Mouse (Mus musculus): ENCODE data around the gene Skp1a. TPM values are rescaled to one million over a fixed set of nuclear protein-coding genes. Genes with fewer than 3 reads are reported as not detected.
A peak's percentile ranks its signal among the peaks of the same experiment; 100 is the strongest.

Gene Skp1a
- total RNA-seq, 2 experiments from 2014 or later, result 473 to 503 TPM

GRCm38 (mm10) chr11:52274456-52275112 is 42.8 kb downstream of the Skp1a start:
- intact Hi-C loops (cut with DNase I), result no loop called here
- no peak for DNase-seq (ENCODE audit: low spot score in 2 of 2)

- intact Hi-C loops (cut with DNase I), result no loop called here
- no peak for DNase-seq (ENCODE audit: low spot score in 2 of 2)
These were observed 43.6 kb downstream of the Skp1a start for GRCm38 (mm10) chr11:52275366-52275765.

- intact Hi-C loops (cut with DNase I), result no loop called here
These were observed 44.2 kb downstream of the Skp1a start for GRCm38 (mm10) chr11:52275774-52276555.

GRCm38 (mm10) chr11:52276961-52277391 is 45.2 kb downstream of the Skp1a start:
- no peak for DNase-seq (ENCODE audit: low spot score in 2 of 2)
- intact Hi-C loops (cut with DNase I), result no loop called here

More at GRCm38 (mm10) chr11:52275774-52276555, 44.2 kb downstream of the Skp1a start:
- DNase-seq (ENCODE audit: low spot score in 2 of 2), result peak; percentile 22 to 60

GRCm38 (mm10) chr11:52277433-52278150 is 45.8 kb downstream of the Skp1a start:
- intact Hi-C loops (cut with DNase I), result no loop called here
- no peak for DNase-seq (ENCODE audit: low spot score in 2 of 2)

- intact Hi-C loops (cut with DNase I), result no loop called here
- DNase-seq (ENCODE audit: low spot score in 2 of 2), result no peak
These were observed 46.4 kb downstream of the Skp1a start for GRCm38 (mm10) chr11:52278164-52278563.

- DNase-seq (ENCODE audit: low spot score in 2 of 2), result no peak
- intact Hi-C loops (cut with DNase I), result no loop called here
These were observed 47.2 kb downstream of the Skp1a start for GRCm38 (mm10) chr11:52278991-52279390.

- intact Hi-C loops (cut with DNase I), result no loop called here
- DNase-seq (ENCODE audit: low spot score in 2 of 2), result no peak
These were observed 47.9 kb downstream of the Skp1a start for GRCm38 (mm10) chr11:52279611-52280145.

GRCm38 (mm10) chr11:52280566-52281455 is 49.0 kb downstream of the Skp1a start:
- intact Hi-C loops (cut with DNase I), result no loop called here

GRCm38 (mm10) chr11:52281568-52282328 is 50.0 kb downstream of the Skp1a start:
- DNase-seq (ENCODE audit: low spot score in 2 of 2), result no peak
- intact Hi-C loops (cut with DNase I), result no loop called here

More at GRCm38 (mm10) chr11:52280566-52281455, 49.0 kb downstream of the Skp1a start:
- DNase-seq (ENCODE audit: low spot score in 2 of 2), result no peak

- DNase-seq (ENCODE audit: low spot score in 2 of 2), result no peak
- intact Hi-C loops (cut with DNase I), result no loop called here
These were observed 50.6 kb downstream of the Skp1a start for GRCm38 (mm10) chr11:52282420-52282773.

- intact Hi-C loops (cut with DNase I), result no loop called here
- DNase-seq (ENCODE audit: low spot score in 2 of 2), result peak in 1 of 2 experiments; percentile 43
These were observed 51.2 kb downstream of the Skp1a start, which contains the start of gene Tcf7 for GRCm38 (mm10) chr11:52282774-52283595. Gene Tcf7 (minus strand): TSS chr11:52283014.

- DNase-seq (ENCODE audit: low spot score in 2 of 2), result peak in 1 of 2 experiments; percentile 35
- intact Hi-C loops (cut with DNase I), result no loop called here
These were observed 52.1 kb downstream of the Skp1a start for GRCm38 (mm10) chr11:52283596-52284571.

GRCm38 (mm10) chr11:52286301-52286957 is 54.6 kb downstream of the Skp1a start:
- DNase-seq (ENCODE audit: low spot score in 2 of 2), result no peak
- intact Hi-C loops (cut with DNase I), result no loop called here

- intact Hi-C loops (cut with DNase I), result no loop called here
- DNase-seq (ENCODE audit: low spot score in 2 of 2), result no peak
These were observed 55.1 kb downstream of the Skp1a start for GRCm38 (mm10) chr11:52286958-52287305.

GRCm38 (mm10) chr11:52292346-52292745 is 60.6 kb downstream of the Skp1a start:
- no peak for DNase-seq (ENCODE audit: low spot score in 2 of 2)
- intact Hi-C loops (cut with DNase I), result no loop called here

All from left cerebral cortex, postnatal 14 days (tissue).